Mouse (Mus musculus): ENCODE data around the gene Gpr87. TPM values are rescaled to one million over a fixed set of nuclear protein-coding genes. Genes with fewer than 3 reads are reported as not detected.
"Not testable (repeated sequence)": the region's sequence is repeated elsewhere in the genome, so short reads cannot be mapped to it uniquely, and the experiment has no call there.

Gene Gpr87
- total RNA-seq, 1 experiment from 2014 or later = not detected

DNA sequence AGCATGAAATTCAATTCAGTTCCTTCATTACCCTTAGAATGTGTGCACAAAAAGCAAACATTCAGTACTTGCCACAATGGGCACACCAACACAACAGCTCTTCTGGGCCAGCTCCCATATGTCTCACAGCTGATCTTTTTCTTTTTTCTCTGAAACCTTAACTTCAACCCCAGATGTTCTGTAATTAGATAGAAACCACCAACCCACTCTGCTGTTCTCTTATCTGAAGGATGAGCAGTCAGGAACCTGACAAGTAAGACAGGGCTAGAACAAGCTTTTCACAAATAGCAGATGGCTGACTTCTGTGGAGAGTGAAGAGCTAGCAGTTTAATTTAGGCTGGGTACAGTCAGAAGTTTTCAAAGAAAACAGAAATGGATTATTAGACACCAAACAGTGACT lies 45.3 kb downstream of the Gpr87 start:
- no peak for ATAC-seq (ENCODE audit: extremely low read depth, insufficient number of reproducible peaks, low FRiP score, poor library complexity, severe bottlenecking)

DNA sequence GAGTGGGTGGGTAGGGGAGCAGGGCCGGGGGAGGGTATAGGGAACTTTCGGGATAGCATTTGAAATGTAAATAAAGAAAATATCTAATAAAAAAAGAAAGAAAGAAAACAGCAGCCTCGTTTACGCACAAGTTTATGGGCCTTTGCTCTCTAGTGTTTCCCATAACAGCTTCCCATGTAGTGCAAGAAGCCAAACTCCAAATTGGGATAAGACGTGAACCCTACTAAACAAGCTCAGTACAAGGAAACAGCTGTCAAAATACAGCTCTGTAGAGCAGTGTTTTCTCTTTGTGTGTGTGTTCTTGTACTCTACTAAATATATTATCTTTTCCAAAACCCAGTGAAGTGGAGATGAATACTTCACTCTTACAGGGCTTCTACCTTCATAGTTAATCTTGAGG lies 49.7 kb downstream of the Gpr87 start:
- no peak for ATAC-seq (ENCODE audit: extremely low read depth, insufficient number of reproducible peaks, low FRiP score, poor library complexity, severe bottlenecking)

DNA sequence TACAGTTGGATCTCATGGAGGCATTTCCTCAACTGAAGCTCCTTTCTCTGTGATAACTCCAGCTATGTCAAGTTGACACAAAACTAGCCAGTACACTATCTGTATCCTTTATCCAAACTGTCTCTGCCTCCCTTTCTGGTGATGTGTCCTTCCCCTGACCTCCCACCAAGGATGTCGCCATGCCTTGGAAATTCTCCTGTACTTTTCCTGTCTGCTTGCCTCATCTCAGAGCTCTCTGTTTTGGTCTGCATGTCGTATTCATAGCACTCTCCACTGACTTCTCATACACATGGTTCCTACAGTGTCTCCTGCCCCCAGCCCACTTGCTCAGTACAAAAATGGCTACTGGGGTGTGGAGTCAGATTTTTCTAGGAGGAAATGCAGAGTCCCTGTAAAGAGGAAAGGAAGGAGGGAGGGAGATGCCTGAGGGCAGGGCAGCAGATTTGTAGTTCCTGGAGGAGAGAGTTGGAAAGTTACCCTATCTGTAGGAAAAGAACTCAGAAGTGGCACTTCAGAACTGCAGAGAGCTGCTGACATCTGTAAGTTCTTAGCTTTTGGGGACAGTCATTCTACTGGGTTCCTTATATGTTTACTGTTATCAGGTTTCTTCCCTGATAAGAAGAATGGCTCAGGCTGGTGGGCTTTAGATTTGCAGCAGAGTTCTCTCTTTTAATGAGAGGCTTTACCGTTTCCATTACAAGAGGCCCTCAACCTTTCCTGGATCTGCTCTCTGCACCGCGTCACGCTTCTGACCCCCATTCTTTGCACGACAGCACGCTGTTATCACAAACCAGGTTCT lies 53.2 kb downstream of the Gpr87 start:
- ATAC-seq (ENCODE audit: extremely low read depth, insufficient number of reproducible peaks, low FRiP score, poor library complexity, severe bottlenecking) = no peak

DNA sequence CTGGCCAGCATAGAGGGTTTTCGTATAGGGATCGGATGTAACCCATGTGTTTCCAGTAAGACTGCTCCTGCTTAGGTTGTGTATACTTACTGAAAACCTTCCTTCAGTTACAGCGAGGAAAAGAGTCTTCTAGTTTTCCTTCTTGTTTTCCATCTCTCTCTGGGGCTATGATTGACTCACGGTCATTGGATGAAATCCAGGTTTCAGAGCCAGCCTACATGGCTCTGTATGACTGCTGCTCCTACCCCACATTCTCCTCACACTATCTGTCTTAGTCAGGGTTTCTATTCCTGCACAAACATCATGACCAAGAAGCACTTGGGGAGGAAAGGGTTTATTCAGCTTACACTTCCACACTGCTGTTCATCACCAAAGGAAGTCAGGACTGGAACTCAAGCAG lies 54.0 kb downstream of the Gpr87 start:
- not testable (repeated sequence) for ATAC-seq (ENCODE audit: extremely low read depth, insufficient number of reproducible peaks, low FRiP score, poor library complexity, severe bottlenecking)

DNA sequence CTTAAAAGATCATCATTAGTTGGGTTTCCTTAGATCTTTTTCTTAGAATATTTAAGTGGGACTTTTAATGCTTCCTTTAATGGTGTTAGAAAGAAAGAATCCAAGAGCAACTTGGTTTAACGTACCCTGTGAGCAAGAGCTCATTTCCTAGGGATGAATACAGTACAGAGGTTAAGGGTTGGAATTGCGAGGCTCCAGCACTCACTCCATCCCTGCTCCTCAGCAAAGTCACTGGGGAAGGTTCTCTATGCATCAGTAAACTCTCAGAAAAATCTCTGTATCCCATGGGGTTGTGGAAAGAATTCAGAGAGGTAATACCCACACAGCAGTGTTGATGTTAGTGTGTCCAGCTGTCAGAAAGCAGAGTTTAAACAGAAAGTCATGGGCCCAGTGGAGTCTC lies 54.8 kb downstream of the Gpr87 start:
- no peak for ATAC-seq (ENCODE audit: extremely low read depth, insufficient number of reproducible peaks, low FRiP score, poor library complexity, severe bottlenecking)

DNA sequence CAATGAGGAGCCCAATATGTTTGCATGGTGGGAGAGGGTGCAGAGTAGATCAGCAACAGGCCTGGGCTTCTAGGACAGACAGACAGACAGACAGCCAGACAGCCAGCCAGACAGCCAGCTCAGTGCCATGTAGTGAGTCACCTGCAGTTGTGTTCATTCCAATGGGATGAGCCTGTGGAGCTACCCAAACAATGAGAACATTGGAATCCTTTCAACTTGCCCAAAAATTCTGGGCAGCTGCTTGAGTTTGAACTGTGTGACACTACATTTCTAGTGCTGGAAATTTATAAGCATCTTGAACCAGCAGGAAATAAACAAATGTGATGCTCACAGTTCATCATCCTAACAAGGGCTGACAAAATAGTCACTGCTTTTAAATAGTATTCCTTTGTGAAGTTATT lies 55.3 kb downstream of the Gpr87 start:
- ATAC-seq (ENCODE audit: extremely low read depth, insufficient number of reproducible peaks, low FRiP score, poor library complexity, severe bottlenecking) = no peak

DNA sequence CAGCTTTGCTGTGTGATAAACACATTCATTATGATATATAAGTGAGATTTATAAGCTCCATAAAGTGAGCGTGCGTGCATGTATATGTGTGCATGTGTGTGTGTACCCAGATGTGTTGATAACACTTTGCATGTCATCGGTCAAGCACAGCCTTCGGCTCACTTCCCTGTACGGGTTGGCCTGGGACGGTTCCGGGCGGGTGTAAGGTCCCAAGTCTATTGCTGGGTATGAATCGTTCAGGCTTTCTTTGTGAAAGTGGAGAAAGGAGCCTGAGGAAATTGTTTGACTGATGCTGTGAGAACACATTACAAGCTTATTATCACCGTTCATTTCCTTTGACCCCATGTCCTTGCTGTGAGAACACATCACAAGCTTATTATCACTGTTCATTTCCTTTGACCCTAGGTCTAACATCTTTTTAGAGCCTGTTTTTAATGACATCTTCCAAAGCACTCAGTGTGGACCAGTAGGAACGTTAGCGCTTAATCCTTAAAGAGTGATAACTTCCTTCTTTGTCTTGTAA lies 55.9 kb downstream of the Gpr87 start:
- ATAC-seq (ENCODE audit: extremely low read depth, insufficient number of reproducible peaks, low FRiP score, poor library complexity, severe bottlenecking) = no peak

DNA sequence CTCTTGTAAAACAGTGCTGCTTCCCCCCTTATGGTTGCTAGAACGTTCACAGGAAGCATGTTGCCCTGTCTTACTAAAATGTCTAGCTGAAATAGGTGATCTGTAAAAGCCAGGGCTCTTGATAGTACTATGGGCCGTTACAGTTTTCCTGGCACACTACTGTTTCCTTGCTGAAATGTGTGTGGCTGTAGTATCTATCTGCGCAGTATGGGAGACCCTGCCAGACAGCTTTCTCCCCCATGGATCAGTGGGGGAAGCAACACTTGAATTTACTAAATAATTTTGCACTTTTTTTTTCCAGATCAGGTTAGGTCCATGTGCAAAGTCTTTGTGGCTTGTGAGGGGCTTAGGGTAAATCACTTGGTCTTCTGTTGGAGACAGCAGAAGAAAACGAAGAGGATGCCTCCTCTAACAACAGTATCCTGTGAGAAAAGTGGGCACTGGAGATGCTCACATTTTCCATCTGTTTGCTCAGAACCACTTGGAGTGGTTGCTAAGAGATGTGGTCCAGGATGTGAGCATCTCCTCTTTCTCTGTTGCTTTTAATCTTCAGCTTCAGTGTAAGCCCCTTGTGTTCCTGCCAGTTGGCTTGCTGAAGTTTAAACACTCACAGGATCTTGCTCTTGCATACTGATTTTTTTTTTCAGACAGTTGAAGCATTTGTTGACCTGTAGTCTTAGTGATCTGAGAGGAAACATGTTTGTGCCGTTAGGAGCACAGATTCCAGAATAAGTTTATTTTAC lies 58.8 kb downstream of the Gpr87 start:
- ATAC-seq (ENCODE audit: extremely low read depth, insufficient number of reproducible peaks, low FRiP score, poor library complexity, severe bottlenecking) = no peak

DNA sequence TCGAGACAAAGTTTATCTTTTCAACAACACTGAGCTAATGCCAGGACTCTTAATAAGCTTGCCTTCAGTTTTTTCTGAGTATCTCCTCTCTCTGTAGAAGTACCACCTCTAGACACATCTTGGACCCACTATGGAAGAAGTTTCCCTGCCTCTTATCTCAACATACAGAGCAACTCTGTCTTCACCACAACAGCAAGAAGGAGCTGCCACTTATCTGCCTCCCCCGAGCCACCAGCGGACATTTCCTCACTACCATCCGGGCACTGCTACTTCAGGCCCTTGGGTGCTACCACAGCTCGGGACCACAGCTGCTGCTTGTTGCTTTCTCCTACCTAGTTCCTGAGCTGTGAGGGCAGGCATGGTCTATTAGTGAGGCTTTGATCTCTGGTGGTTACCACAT lies 61.7 kb downstream of the Gpr87 start:
- no peak for ATAC-seq (ENCODE audit: extremely low read depth, insufficient number of reproducible peaks, low FRiP score, poor library complexity, severe bottlenecking)

DNA sequence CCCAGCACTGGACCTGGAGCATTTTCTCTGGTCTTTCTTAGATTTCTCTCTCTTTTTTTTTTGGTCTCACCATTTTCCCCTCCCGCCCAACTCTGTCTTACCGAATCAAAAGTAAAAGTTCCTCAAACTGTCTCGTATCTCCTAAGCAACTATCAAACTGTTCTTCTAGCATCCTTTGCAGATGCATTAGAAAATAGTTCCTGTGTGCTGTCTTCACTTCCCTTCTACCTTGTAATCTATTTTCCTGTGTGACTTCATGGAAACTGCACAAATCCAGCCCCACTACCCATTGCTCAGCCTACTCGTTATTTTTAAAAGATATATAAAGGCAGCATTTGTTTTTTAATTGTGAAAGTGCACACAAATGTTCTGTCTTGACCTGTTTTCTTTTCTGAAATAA lies 62.9 kb downstream of the Gpr87 start:
- ATAC-seq (ENCODE audit: extremely low read depth, insufficient number of reproducible peaks, low FRiP score, poor library complexity, severe bottlenecking) = no peak

DNA sequence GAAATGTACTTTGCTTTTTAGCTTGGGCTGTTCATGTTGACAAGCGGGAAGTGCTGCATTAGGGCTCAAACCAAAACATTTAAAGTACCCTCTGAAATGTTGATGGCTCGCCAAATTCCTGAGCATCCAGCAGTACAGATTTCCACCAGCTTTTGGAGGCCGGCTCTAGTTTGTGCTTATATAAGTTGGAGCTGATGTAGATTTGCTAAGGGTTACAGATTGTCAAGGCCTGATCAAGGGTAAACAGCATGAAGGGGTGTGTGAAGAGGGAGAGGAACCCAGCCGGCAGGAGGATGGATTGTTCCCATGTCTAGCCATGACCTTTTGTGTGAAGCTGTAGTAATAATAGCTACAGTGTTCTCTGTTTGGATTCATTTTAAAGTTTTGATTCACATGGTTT lies 63.8 kb downstream of the Gpr87 start:
- no peak for ATAC-seq (ENCODE audit: extremely low read depth, insufficient number of reproducible peaks, low FRiP score, poor library complexity, severe bottlenecking)

DNA sequence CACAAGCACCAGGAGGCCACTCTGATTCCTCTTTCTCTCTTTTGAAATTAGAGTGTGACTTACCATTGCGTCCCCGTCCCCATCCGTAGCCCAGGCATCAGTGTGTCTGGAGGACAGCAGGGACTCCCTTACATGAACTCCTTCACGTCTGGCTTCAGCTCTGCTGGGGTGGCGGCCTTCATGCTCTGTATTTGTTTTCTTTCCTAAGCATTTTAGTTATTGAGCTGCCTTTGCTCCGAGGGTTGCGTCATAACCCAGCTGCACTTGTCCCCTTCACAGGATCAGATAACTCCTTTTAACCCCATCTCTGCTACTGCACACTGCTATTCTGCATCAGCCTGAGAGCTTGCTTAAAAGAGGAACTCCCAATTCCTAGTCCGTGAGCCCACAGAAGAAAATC lies 64.5 kb downstream of the Gpr87 start:
- ATAC-seq (ENCODE audit: extremely low read depth, insufficient number of reproducible peaks, low FRiP score, poor library complexity, severe bottlenecking) = peak; percentile 45; the same call in 1 of the 2 replicates

DNA sequence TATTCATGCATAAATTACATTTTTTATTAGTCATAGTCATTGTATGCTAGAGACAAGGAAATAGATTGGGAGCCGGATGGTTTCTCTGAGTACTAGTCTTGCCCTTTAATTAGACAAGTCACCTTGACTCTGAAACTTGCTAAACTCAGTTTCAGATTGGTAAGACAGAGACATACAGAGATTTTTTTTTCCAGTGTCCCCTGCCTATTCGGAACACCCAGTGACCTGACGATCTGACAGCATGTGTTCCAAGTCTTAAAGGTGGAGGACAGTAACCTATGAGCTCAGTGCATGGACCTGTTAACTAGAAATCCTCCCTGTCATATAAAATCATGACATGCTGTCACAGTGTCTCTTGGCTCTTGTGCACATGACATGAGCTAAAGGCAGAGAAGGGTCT lies 65.4 kb downstream of the Gpr87 start:
- no peak for ATAC-seq (ENCODE audit: extremely low read depth, insufficient number of reproducible peaks, low FRiP score, poor library complexity, severe bottlenecking)

Other genes with a start within 250 kb of the Gpr87 start
- 3.9 and 4.5 TPM in 2 replicates for gene Med12l, start 189.3 kb downstream of the Gpr87 start, total RNA-seq (2017)
- 50.7 and 55.6 TPM in 2 replicates for gene Gpr171, start 93.3 kb downstream of the Gpr87 start, total RNA-seq (2017)
- gene P2ry14, start 41.5 kb downstream of the Gpr87 start, total RNA-seq (2017) = 1.2 and 1.3 TPM in 2 replicates
- gene P2ry13, start 15.8 kb upstream of the Gpr87 start, total RNA-seq (2017) = 56.6 and 61.7 TPM in 2 replicates
- gene P2ry12, start 67.8 kb upstream of the Gpr87 start, total RNA-seq (2017) = 15.8 and 18.3 TPM in 2 replicates
- gene Igsf10, start 149.3 kb upstream of the Gpr87 start, total RNA-seq (2017) = 0.12 TPM in 2 replicates